Mouse (Mus musculus) stomach, postnatal 0 days (tissue): ENCODE measurements around the gene Vmn1r220.

Experiments used
- CTCF ChIP-seq: IDR thresholded peaks from 2 replicates; pipeline ENCODE4 v1.5.1; 2016; ENCODE audit warnings: antibody characterized with exemption, low read depth, mild to moderate bottlenecking, moderate library complexity
- EP300 ChIP-seq: optimal IDR thresholded peaks from 2 replicates; pipeline ENCODE3; 2016; ENCODE audit warnings: antibody characterized with exemption

DNA sequence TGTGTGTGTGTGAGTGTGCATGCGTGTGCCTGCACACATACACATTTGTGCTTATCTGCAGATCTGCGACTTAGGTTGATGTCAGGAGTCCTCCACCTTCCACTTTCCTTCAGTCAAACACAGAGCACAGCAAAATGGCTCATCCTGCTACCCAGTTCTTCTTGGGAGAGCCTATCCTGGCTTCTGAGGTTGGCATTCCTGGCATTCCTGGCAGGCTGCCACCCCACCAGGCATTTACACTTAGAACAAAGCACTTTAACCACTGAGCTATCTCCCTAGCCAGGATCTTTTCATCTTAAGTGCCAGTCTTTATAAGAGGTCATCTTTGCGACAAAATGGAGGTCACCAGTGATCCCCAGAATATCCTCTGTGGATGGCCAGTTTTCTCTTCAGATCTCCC lies 29.9 kb downstream of the Vmn1r220 start:
- TF ChIP-seq CTCF (no peak), EP300 (no peak)
